Mouse (Mus musculus): Measurements from ENCODE around the gene Gata2. TPM values are rescaled to one million over a fixed set of nuclear protein-coding genes. Genes with fewer than 3 reads are reported as not detected.

Gata2 gene
- total RNA-seq, 2 experiments from 2014 or later: 6.8 to 7.7 TPM

- no peak for TF ChIP-seq CTCF (conservative IDR thresholded peaks at IDR 0.05)
- peak in 1 of 2 experiments; percentile 23 for DNase-seq (ENCODE audit: low spot score in 2 of 2)
- no peak overlapping the region for H3K4me3 ChIP-seq
- H3K27ac ChIP-seq: no peak overlapping the region
Observed at GRCm38 (mm10) chr6:88188148-88188547, 5.5 kb upstream of the Gata2 start.

- H3K27ac ChIP-seq: peak overlapping the region; percentile 75
- peak; percentile 65 to 74 for DNase-seq (ENCODE audit: low spot score in 2 of 2)
- no peak; the same call in 1 of the 2 replicates for TF ChIP-seq CTCF (conservative IDR thresholded peaks at IDR 0.05)
Observed at GRCm38 (mm10) chr6:88189312-88190042, 4.2 kb upstream of the Gata2 start.

GRCm38 (mm10) chr6:88190043-88190309 is 3.7 kb upstream of the Gata2 start:
- TF ChIP-seq CTCF (conservative IDR thresholded peaks at IDR 0.05): no peak
- no peak for DNase-seq (ENCODE audit: low spot score in 2 of 2)
- H3K27ac ChIP-seq: peak overlapping the region; percentile 75
- H3K4me3 ChIP-seq: peak overlapping the region; percentile 74

More at GRCm38 (mm10) chr6:88189312-88190042, 4.2 kb upstream of the Gata2 start:
- H3K4me3 ChIP-seq: peak overlapping the region; percentile 74

GRCm38 (mm10) chr6:88190310-88191023 is 3.2 kb upstream of the Gata2 start:
- Histone ChIP-seq H3K27ac (no peak overlapping the region), H3K4me3 (no peak overlapping the region)
- no peak for TF ChIP-seq CTCF (conservative IDR thresholded peaks at IDR 0.05)
- no peak for DNase-seq (ENCODE audit: low spot score in 2 of 2)

GRCm38 (mm10) chr6:88191024-88191365 is 2.7 kb upstream of the Gata2 start:
- DNase-seq (ENCODE audit: low spot score in 2 of 2): no peak
- H3K4me3 ChIP-seq: no peak overlapping the region
- H3K27ac ChIP-seq: no peak overlapping the region
- TF ChIP-seq CTCF (conservative IDR thresholded peaks at IDR 0.05): no peak

- Histone ChIP-seq H3K27ac (no peak overlapping the region), H3K4me3 (no peak overlapping the region)
- DNase-seq (ENCODE audit: low spot score in 2 of 2): no peak
- TF ChIP-seq CTCF (conservative IDR thresholded peaks at IDR 0.05): no peak
Observed at GRCm38 (mm10) chr6:88191411-88192070, 2.1 kb upstream of the Gata2 start.

GRCm38 (mm10) chr6:88192756-88193155 is 935 bp upstream of the Gata2 start:
- no peak for DNase-seq (ENCODE audit: low spot score in 2 of 2)
- TF ChIP-seq CTCF (conservative IDR thresholded peaks at IDR 0.05): no peak
- Histone ChIP-seq H3K4me3 (no peak overlapping the region), H3K27ac (no peak overlapping the region)

GRCm38 (mm10) chr6:88194053-88194977 is 624 bp downstream of the Gata2 start:
- H3K27ac ChIP-seq: no peak overlapping the region

GRCm38 (mm10) chr6:88194978-88195325 is 1.3 kb downstream of the Gata2 start:
- DNase-seq (ENCODE audit: low spot score in 2 of 2): no peak
- no peak overlapping the region for H3K27ac ChIP-seq
- no peak overlapping the region for H3K4me3 ChIP-seq
- TF ChIP-seq CTCF (conservative IDR thresholded peaks at IDR 0.05): no peak

More at GRCm38 (mm10) chr6:88194053-88194977, 624 bp downstream of the Gata2 start:
- no peak for TF ChIP-seq CTCF (conservative IDR thresholded peaks at IDR 0.05)
- DNase-seq (ENCODE audit: low spot score in 2 of 2): no peak
- H3K4me3 ChIP-seq: peak overlapping the region; percentile 41

- peak overlapping the region; percentile 61; the same call in 1 of the 2 replicates for H3K27ac ChIP-seq
- no peak for DNase-seq (ENCODE audit: low spot score in 2 of 2)
- no peak for TF ChIP-seq CTCF (conservative IDR thresholded peaks at IDR 0.05)
- H3K4me3 ChIP-seq: peak overlapping the region; percentile 34
Observed at GRCm38 (mm10) chr6:88196054-88196732, 2.5 kb downstream of the Gata2 start.

GRCm38 (mm10) chr6:88196733-88197312 is 3.1 kb downstream of the Gata2 start:
- no peak for TF ChIP-seq CTCF (conservative IDR thresholded peaks at IDR 0.05)
- Histone ChIP-seq H3K4me3 (peak overlapping the region; percentile 34), H3K27ac (peak overlapping the region; percentile 61)
- DNase-seq (ENCODE audit: low spot score in 2 of 2): no peak
